Comparison of ENCODE assay signal across 9 mouse cellular contexts in the genomic region with DNA sequence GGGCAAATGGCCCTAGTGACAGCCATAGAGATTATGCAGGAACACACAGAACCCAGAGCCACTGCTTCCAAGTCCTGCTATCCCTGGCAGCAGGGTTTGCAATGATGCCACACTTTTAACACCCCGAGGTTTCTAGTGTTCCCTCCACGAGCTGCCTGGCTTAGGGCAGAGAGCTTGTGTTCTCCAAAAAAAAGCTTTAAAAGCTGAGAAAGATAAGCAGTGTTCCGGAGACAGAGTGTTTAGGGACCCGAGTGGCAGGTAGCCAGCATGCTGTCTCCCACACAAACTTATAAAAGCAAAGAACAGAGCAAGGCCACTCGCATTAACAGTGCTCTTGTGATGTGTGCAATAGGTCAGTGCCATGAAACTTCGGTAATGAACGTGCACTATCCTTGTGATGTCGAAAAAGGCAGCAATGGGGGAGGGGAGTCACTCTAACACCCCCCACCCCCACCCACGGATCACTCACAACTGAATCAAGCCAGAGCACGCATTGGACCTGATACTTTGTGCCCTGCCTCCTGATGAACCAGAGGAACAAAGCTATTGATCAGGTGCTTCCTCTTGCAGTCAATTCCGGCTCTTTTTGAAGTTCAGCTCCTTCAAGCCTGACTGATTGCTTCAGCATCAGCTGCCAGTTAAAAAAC. TPM values are rescaled to one million over a fixed set of nuclear protein-coding genes. Genes with fewer than 3 reads are reported as not detected.
A peak's percentile ranks its signal among the peaks of the same experiment; 100 is the strongest.
DNase-seq lines count a peak whose midpoint lies in the region; ATAC-seq and TF ChIP-seq lines count a peak whose summit lies in the region.
"Had no signal": no experiment of that assay in that cellular context is flagged by ENCODE, and none has a peak within 500 bp of the region (broad histone marks: within the 10 kb centered on the region; RNA-seq: fewer than 3 reads in every experiment).

No protein-coding gene starts in this region.

- ATAC-seq in liver, embryonic 15.5 days (ENCODE audit: insufficient read depth) = no peak

- DNase-seq in gastrocnemius, adult 2 months = no peak
- no peak for DNase-seq in gastrocnemius, postnatal 14 days
- DNase-seq in right cerebral cortex, adult 18-20 months = peak; percentile 19
- no peak for DNase-seq in right cerebral cortex, postnatal 4 days
- DNase-seq in testis, postnatal 14 days (ENCODE audit: low spot score) = peak; percentile 75
- no peak for DNase-seq in cerebellum, adult 9-11 months
- DNase-seq in cerebellum, postnatal 10 days = no peak

- no peak for TF ChIP-seq CTCF in gastrocnemius, adult 2 months (IDR thresholded peaks at IDR 0.05)

- H3K27ac ChIP-seq in gastrocnemius, adult 2 months = peak overlapping the region; percentile 92
- H3K27ac ChIP-seq in liver, embryonic 15.5 days (replicated peaks) = peak overlapping the region; percentile 61
- H3K27ac ChIP-seq: midbrain, embryonic 12.5 days had no signal

- 0 out of 2 replicates have a peak overlapping the region, but pooled peaks have one; percentile 1 for H3K9ac ChIP-seq in liver, embryonic 15.5 days
- H3K9ac ChIP-seq: midbrain, embryonic 12.5 days had no signal

- no peaks in the 10 kb centered on the region for H3K9me3 ChIP-seq in liver, embryonic 15.5 days (replicated peaks)
- H3K9me3 ChIP-seq: midbrain, embryonic 12.5 days had no signal

- peak overlapping the region; percentile 98 for H3K4me3 ChIP-seq in gastrocnemius, adult 2 months
- peak overlapping the region; percentile 80 for H3K4me3 ChIP-seq in liver, embryonic 15.5 days (replicated peaks)
- H3K4me3 ChIP-seq: midbrain, embryonic 12.5 days had no signal

- peaks cover 10% of the 10 kb centered on the region; the same call in 1 of the 2 replicates for H3K27me3 ChIP-seq in liver, embryonic 15.5 days

- intact Hi-C loops in gastrocnemius, adult 2 months (cut with DNase I) = no loop called here
- intact Hi-C loops in gastrocnemius, postnatal 14 days (cut with DNase I; ENCODE audit: low total_unique reads) = no loop called here

- 43% methylated on average over 11 of the region's 11 CpGs for WGBS in liver, embryonic 15.5 days (ENCODE audit: insufficient replicate concordance)

- H3K4me1 ChIP-seq in liver, embryonic 15.5 days (replicated peaks) = peaks cover 79% of the 10 kb centered on the region

- peak overlapping the region; percentile 98 for H3K4me2 ChIP-seq in liver, embryonic 15.5 days

- H3K36me3 ChIP-seq in liver, embryonic 15.5 days (replicated peaks) = no peaks in the 10 kb centered on the region
- H3K36me3 ChIP-seq: midbrain, embryonic 12.5 days had no signal

RNA-seq across cellular contexts. Expression of a gene that starts 2.1 kb away (rescaled TPM):
- 100 to 1,000 TPM; 116 to 287 TPM for total RNA-seq in gastrocnemius, adult 2 months (2021)
- 100 to 1,000 TPM; 104 to 113 TPM for total RNA-seq in gastrocnemius, postnatal 14 days (2021)
- polyA plus RNA-seq in liver, embryonic 15.5 days (2015; fragmentation: Nextera tagmentation; extraction: Ambion mirVana) = 181 and 210 TPM in 2 replicates

RNA-seq across cellular contexts. Expression of a gene that starts 27.2 kb away (rescaled TPM):
- 10 to 100 TPM; 23.3 to 34.5 TPM for total RNA-seq in gastrocnemius, adult 2 months (2021)
- 10 to 100 TPM; 13.3 to 14.8 TPM for total RNA-seq in gastrocnemius, postnatal 14 days (2021)
- polyA plus RNA-seq in liver, embryonic 15.5 days (2015; fragmentation: Nextera tagmentation; extraction: Ambion mirVana) = 1.2 and 2.4 TPM in 2 replicates

RNA-seq across cellular contexts. Expression of a gene that starts 45.8 kb away (rescaled TPM):
- 100 to 1,000 TPM; 100 to 131 TPM for total RNA-seq in gastrocnemius, adult 2 months (2021)
- 10 to 100 TPM; 57.3 to 64.1 TPM for total RNA-seq in gastrocnemius, postnatal 14 days (2021)
- polyA plus RNA-seq in liver, embryonic 15.5 days (2015; fragmentation: Nextera tagmentation; extraction: Ambion mirVana) = 22.9 and 30.0 TPM in 2 replicates

RNA-seq across cellular contexts. Expression of a gene that starts 46.3 kb away (rescaled TPM):
- total RNA-seq in gastrocnemius, adult 2 months (2021) = 1 to 10 TPM; 2.0 to 3.0 TPM
- total RNA-seq in gastrocnemius, postnatal 14 days (2021) = 1 to 10 TPM; 1.5 TPM
- 0.21 and 0.41 TPM in 2 replicates for polyA plus RNA-seq in liver, embryonic 15.5 days (2015; fragmentation: Nextera tagmentation; extraction: Ambion mirVana)

RNA-seq across cellular contexts. Expression of a gene that starts 46.3 kb away (rescaled TPM):
- total RNA-seq in gastrocnemius, adult 2 months (2021) = not detected
- not detected for total RNA-seq in gastrocnemius, postnatal 14 days (2021)
- polyA plus RNA-seq in liver, embryonic 15.5 days (2015; fragmentation: Nextera tagmentation; extraction: Ambion mirVana) = not detected in 2 replicates
- polyA plus RNA-seq: midbrain, embryonic 12.5 days had no signal

Comparison
In these comparisons a context has a peak if more than half of its experiments do, and no peak if none do; other contexts are left out.
1. DNase-seq: peak in right cerebral cortex, adult 18-20 months (single experiment) and testis, postnatal 14 days (single experiment); none in gastrocnemius, adult 2 months (single experiment), gastrocnemius, postnatal 14 days (single experiment), right cerebral cortex, postnatal 4 days (single experiment), cerebellum, adult 9-11 months (single experiment) and cerebellum, postnatal 10 days (0 of 2).